Mouse (Mus musculus) hindbrain, embryonic 15.5 days (tissue): Measurements from ENCODE around the gene Gm3417. TPM values are rescaled to one million over a fixed set of nuclear protein-coding genes. Genes with fewer than 3 reads are reported as not detected.
A peak's percentile ranks its signal among the peaks of the same experiment; 100 is the strongest.
"Not testable (repeated sequence)": the region's sequence is repeated elsewhere in the genome, so short reads cannot be mapped to it uniquely, and the experiment has no call there.

Experiments
- ATAC-seq: fragments of 200-750 bp; cut with Nextera tagmentation; 2 replicates; pipeline ENCODE4 v1.8.0; 2017; ENCODE audit warnings: low read depth, moderate number of reproducible peaks, moderate TSS enrichment; ENCODE audit not compliant: low FRiP score
- H3K27ac ChIP-seq: fragments of 300-500 bp; sonication (generic); replicated peaks from 2 replicates; pipeline ENCODE4 v1.5.1; 2015; ENCODE audit warnings: mild to moderate bottlenecking, inconsistent platforms
- H3K27me3 ChIP-seq: fragments of 300-500 bp; sonication (generic); 2 replicates; pipeline ENCODE4 v1.6.1; 2015; ENCODE audit warnings: control low read depth, inconsistent platforms
- H3K36me3 ChIP-seq: fragments of 300-500 bp; sonication (generic); 2 replicates; pipeline ENCODE4 v1.6.1; 2015; ENCODE audit warnings: control low read depth, inconsistent platforms
- H3K4me1 ChIP-seq: fragments of 300-500 bp; sonication (generic); replicated peaks from 2 replicates; pipeline ENCODE4 v1.6.1; 2015; ENCODE audit warnings: control low read depth, inconsistent platforms
- H3K4me2 ChIP-seq: fragments of 300-500 bp; sonication (generic); 2 replicates; pipeline ENCODE4 v1.6.1; 2015; ENCODE audit warnings: moderate library complexity, mild to moderate bottlenecking, inconsistent platforms
- H3K4me3 ChIP-seq: fragments of 300-500 bp; sonication (generic); 2 replicates; pipeline ENCODE4 v1.5.1; 2015; ENCODE audit warnings: mild to moderate bottlenecking, inconsistent platforms
- H3K9ac ChIP-seq: fragments of 300-500 bp; sonication (generic); 2 replicates; pipeline ENCODE4 v1.6.1; 2015; ENCODE audit warnings: inconsistent platforms
- H3K9me3 ChIP-seq: fragments of 300-500 bp; sonication (generic); 2 replicates; pipeline ENCODE4 v1.6.1; 2016; ENCODE audit warnings: control low read depth, inconsistent platforms
- WGBS: fragments of 180-500 bp; shearing (Covaris S2); methylation state at CpG from one replicate; pipeline ENCODE4 v1.1.7; 2015; 5-methylcytosine and 5-hydroxymethylcytosine counted together
- polyA plus RNA-seq: library from polyadenylated mRNA; unstranded; fragments of >200 nt; fragmentation: Nextera tagmentation; extraction: Ambion mirVana; gene quantifications from 2 replicates; pipeline ENCODE4 v1.2.1, GENCODE M21; 2015

Gene Gm3417
- polyA plus RNA-seq = 0.29 and 0.59 TPM in 2 replicates

DNA sequence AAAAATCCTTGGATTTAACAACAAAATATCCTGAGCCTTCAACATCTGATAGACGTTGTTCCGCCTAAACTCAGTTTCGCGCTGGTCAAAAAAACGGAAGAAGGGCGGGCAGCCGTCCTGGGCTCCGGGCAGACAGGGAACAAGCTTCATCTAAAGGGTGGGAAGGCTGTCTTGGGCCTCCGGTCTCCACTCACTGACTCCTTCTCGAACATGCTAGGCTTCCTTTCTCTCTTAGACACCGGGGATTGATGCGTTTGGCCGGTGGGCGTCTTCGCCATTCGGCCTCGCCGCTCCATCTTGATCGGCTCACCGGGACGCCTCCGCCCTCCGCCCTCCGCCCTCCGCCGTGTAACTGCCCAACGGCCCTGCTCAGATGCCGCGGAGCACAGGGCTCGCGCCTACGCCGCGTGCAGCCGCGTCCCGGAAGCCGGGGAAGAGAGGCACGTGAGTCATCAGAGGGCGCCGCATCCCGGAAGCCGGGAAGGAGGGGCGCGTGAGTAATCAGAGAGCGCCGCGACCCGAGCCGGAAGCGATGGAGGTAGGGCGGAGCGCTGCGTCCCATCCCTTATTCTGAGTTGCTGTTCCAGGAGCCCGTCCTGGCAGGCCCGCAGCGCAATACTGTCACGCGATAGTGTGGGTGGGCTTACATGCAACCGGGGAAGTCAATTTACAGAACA lies at the start of gene Gm3417, which contains the start of gene 9030025P20Rik:
Gm3417 (minus strand) TSS at position 429 of the 677 bp plus-strand sequence.
9030025P20Rik (plus strand) TSS at position 107 of the 677 bp plus-strand sequence.
- H3K27me3 ChIP-seq, H3K4me3 ChIP-seq, H3K9me3 ChIP-seq, H3K27ac ChIP-seq, H3K9ac ChIP-seq, H3K36me3 ChIP-seq, H3K4me1 ChIP-seq: not testable (repeated sequence)
- no CpG with 5 or more reads among the region's 60 CpGs for WGBS
- peak; percentile 98 for ATAC-seq
- H3K4me2 ChIP-seq = 0 out of 2 replicates have a peak within 1 kb of the TSS, but pooled peaks have one; percentile 23

DNA sequence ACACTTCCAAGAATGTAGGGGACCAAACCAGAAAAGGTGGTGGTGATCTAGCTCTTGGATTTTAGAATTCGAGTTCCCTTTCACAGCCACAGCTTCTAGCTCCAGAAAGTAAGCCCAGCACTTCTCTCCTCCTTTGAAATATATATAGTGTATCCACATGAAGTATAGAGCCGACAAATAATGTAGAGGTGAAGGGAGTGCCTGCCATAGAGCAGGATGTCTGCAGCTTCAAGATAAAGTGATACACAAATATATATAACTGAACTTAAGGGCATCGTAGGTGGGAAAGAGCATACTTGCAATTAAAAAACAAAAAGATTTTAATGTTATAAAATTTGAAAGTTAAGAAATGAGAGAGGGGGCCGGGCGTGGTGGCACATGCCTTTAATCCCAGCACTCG lies 46.9 kb upstream of the Gm3417 start:
- not testable (repeated sequence) for H3K4me1 ChIP-seq, H3K9me3 ChIP-seq, H3K27me3 ChIP-seq, ATAC-seq, H3K36me3 ChIP-seq, H3K27ac ChIP-seq, H3K4me3 ChIP-seq, H3K4me2 ChIP-seq, H3K9ac ChIP-seq
- no CpG with 5 or more reads among the region's 6 CpGs for WGBS

DNA sequence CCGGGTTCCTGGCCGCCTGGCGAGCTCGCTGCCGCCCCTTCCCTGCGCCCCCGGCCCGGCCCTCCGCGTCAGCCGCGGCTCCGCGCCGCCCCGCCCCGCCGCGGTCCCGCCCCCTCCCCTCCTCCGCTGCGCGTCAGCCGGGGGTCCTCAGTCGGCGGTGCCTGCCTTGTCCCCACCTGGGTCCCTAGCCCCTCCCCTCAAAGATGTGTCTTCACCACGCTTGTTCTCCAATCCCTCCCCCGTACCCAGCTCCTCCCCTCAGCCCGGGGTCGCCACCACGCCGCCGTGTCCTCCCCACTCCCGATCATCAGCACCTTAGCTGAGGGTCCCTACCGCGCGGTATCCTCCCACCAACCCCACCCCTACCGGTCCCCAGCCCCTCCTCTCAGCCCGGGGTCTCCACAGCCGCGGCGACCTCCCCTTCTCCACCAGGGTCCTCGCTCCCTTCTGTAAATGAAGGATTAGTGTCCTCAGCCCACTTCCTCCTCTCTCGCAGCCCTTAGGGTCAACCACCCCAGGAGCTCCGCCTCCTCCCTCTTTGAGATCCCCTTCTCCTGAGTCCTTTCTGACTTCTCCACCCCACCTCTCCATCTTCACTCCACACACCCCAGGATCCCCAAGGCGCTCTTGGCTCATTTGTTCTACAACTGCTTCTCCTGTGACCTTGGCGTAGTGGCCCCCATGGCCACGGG lies 46.1 kb upstream of the Gm3417 start:
- H3K4me2 ChIP-seq, H3K27ac ChIP-seq, H3K9ac ChIP-seq, H3K36me3 ChIP-seq, H3K27me3 ChIP-seq, H3K4me3 ChIP-seq, H3K9me3 ChIP-seq, H3K4me1 ChIP-seq: not testable (repeated sequence)
- peak; percentile 92 for ATAC-seq
- WGBS = no CpG with 5 or more reads among the region's 48 CpGs

GRCm38 (mm10) chr17:15023878-15024492 lies 45.4 kb upstream of the Gm3417 start:
- not testable (repeated sequence) for H3K9me3 ChIP-seq, H3K4me3 ChIP-seq, H3K4me1 ChIP-seq, H3K27ac ChIP-seq, H3K27me3 ChIP-seq, H3K9ac ChIP-seq, H3K4me2 ChIP-seq, H3K36me3 ChIP-seq
- WGBS = no CpG with 5 or more reads among the region's 97 CpGs
- peak; percentile 82 for ATAC-seq

DNA sequence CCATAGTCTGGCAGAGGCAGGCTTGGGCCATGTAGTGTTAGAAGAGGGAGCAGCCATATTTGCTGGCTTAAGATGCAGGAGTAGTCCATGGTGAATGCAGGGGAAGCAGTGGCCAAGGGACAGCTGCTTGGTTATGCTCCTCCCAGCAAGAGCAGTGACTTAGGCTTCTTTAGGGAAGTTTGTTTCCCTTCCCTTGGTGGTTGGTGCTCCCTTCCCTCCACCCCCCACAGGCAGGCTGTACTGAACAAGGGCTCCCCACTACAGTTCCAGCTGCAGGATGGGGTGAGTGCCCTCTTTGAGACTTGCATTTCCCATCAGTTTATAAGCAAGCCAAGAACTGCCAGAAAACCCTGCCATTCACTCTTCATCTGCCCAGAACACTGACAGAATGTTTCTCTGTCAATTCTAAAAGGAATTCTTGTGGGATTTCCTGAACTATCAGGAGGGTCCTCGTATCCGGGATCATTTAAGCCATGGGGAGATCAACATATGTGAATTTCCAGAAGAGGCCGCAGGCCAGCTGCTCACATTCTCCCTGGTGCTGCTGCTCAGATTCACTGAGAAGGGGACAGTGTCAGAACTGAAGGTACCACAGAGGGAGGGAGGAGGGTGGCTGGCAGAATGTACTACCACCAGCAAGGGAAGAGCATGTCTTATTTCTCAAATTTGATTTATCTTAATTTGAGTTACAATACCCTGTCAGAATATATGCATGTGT lies 43.1 kb upstream of the Gm3417 start:
- not testable (repeated sequence) for ATAC-seq

DNA sequence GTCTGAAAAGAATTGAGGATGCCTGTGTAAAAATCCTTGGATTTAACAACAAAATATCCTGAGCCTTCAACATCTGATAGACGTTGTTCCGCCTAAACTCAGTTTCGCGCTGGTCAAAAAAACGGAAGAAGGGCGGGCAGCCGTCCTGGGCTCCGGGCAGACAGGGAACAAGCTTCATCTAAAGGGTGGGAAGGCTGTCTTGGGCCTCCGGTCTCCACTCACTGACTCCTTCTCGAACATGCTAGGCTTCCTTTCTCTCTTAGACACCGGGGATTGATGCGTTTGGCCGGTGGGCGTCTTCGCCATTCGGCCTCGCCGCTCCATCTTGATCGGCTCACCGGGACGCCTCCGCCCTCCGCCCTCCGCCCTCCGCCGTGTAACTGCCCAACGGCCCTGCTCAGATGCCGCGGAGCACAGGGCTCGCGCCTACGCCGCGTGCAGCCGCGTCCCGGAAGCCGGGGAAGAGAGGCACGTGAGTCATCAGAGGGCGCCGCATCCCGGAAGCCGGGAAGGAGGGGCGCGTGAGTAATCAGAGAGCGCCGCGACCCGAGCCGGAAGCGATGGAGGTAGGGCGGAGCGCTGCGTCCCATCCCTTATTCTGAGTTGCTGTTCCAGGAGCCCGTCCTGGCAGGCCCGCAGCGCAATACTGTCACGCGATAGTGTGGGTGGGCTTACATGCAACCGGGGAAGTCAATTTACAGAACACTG lies 31.3 kb upstream of the Gm3417 start, which contains the start of gene Gm3435:
Gm3435 (plus strand) TSS at position 471 of the 708 bp plus-strand sequence.
- not testable (repeated sequence) for H3K27ac ChIP-seq, H3K9me3 ChIP-seq, H3K27me3 ChIP-seq, H3K4me1 ChIP-seq, H3K4me2 ChIP-seq, H3K9ac ChIP-seq, H3K36me3 ChIP-seq, H3K4me3 ChIP-seq
- no CpG with 5 or more reads among the region's 60 CpGs for WGBS
- peak; percentile 99 for ATAC-seq

More for the DNA sequence above, 43.1 kb upstream of the Gm3417 start:
- H3K4me1 ChIP-seq, H3K4me2 ChIP-seq, H3K9me3 ChIP-seq, H3K36me3 ChIP-seq, H3K27me3 ChIP-seq, H3K4me3 ChIP-seq, H3K9ac ChIP-seq, H3K27ac ChIP-seq: not testable (repeated sequence)
- WGBS = 79% methylated on average over 3 of the region's 3 CpGs

DNA sequence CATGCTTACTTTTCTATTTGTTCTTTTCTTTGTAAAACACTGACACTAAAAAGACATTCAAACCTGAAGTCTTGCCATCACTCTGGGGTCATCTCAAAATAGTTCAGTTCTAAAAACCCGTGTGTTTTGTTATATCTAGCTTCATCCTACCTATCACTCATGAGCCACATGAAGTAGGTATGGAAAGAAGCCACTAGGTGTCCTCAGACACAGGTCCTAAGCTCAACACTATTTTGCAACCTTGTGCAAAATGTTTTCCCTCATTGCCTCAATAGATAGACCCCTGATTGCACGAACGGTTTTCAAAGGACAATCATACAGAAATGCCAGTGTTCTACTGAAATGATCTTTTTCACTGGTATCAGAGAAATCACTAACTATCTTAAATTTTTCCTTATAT lies 30.5 kb upstream of the Gm3417 start:
- H3K9ac ChIP-seq, H3K27me3 ChIP-seq, H3K27ac ChIP-seq, H3K4me3 ChIP-seq, H3K4me1 ChIP-seq, ATAC-seq, H3K4me2 ChIP-seq, H3K36me3 ChIP-seq, H3K9me3 ChIP-seq: not testable (repeated sequence)
- WGBS = no CpG with 5 or more reads among the region's 3 CpGs

- not testable (repeated sequence) for H3K4me3 ChIP-seq, H3K4me2 ChIP-seq, H3K36me3 ChIP-seq, H3K27ac ChIP-seq, H3K9ac ChIP-seq, ATAC-seq, H3K27me3 ChIP-seq, H3K9me3 ChIP-seq, H3K4me1 ChIP-seq
- WGBS = no CpG with 5 or more reads among the region's 4 CpGs
Measured at GRCm38 (mm10) chr17:15000047-15000446, 21.5 kb upstream of the Gm3417 start.

DNA sequence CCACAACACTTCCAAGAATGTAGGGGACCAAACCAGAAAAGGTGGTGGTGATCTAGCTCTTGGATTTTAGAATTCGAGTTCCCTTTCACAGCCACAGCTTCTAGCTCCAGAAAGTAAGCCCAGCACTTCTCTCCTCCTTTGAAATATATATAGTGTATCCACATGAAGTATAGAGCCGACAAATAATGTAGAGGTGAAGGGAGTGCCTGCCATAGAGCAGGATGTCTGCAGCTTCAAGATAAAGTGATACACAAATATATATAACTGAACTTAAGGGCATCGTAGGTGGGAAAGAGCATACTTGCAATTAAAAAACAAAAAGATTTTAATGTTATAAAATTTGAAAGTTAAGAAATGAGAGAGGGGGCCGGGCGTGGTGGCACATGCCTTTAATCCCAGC lies 15.6 kb upstream of the Gm3417 start:
- not testable (repeated sequence) for H3K9ac ChIP-seq, H3K4me3 ChIP-seq, H3K4me1 ChIP-seq, H3K9me3 ChIP-seq, H3K4me2 ChIP-seq, H3K27me3 ChIP-seq, ATAC-seq, H3K36me3 ChIP-seq, H3K27ac ChIP-seq
- no CpG with 5 or more reads among the region's 5 CpGs for WGBS

DNA sequence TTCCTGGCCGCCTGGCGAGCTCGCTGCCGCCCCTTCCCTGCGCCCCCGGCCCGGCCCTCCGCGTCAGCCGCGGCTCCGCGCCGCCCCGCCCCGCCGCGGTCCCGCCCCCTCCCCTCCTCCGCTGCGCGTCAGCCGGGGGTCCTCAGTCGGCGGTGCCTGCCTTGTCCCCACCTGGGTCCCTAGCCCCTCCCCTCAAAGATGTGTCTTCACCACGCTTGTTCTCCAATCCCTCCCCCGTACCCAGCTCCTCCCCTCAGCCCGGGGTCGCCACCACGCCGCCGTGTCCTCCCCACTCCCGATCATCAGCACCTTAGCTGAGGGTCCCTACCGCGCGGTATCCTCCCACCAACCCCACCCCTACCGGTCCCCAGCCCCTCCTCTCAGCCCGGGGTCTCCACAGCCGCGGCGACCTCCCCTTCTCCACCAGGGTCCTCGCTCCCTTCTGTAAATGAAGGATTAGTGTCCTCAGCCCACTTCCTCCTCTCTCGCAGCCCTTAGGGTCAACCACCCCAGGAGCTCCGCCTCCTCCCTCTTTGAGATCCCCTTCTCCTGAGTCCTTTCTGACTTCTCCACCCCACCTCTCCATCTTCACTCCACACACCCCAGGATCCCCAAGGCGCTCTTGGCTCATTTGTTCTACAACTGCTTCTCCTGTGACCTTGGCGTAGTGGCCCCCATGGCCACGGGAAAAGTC lies 14.7 kb upstream of the Gm3417 start:
- not testable (repeated sequence) for H3K4me1 ChIP-seq, H3K4me2 ChIP-seq, H3K4me3 ChIP-seq, H3K27ac ChIP-seq, H3K36me3 ChIP-seq, H3K9ac ChIP-seq, H3K9me3 ChIP-seq, H3K27me3 ChIP-seq
- ATAC-seq = peak; percentile 93
- WGBS = no CpG with 5 or more reads among the region's 47 CpGs

- not testable (repeated sequence) for H3K4me1 ChIP-seq, H3K9ac ChIP-seq, H3K27me3 ChIP-seq, H3K27ac ChIP-seq, H3K36me3 ChIP-seq, H3K4me3 ChIP-seq, H3K9me3 ChIP-seq, H3K4me2 ChIP-seq
- no CpG with 5 or more reads among the region's 98 CpGs for WGBS
- ATAC-seq = peak; percentile 83
Measured at GRCm38 (mm10) chr17:14992522-14993138, 14.0 kb upstream of the Gm3417 start.
